Comparison of ENCODE assay signal across 17 mouse cellular contexts in genomic region chr4:47638876-47639494, GRCm38 (mm10).
DNase-seq lines count a peak whose midpoint lies in the region; ATAC-seq lines count a peak whose summit lies in the region.
"Had no signal": no experiment of that assay in that cellular context is flagged by ENCODE, and none has a peak within 500 bp of the region (broad histone marks: within the 10 kb centered on the region; RNA-seq: fewer than 3 reads in every experiment).

No protein-coding gene starts in this region.

- no peak overlapping the region for H3K27ac ChIP-seq in lung, embryonic 16.5 days (ENCODE audit: low read length)
- no peak overlapping the region for H3K27ac ChIP-seq in midbrain, embryonic 11.5 days (ENCODE audit: low read depth, low read length)
- H3K27ac ChIP-seq: embryonic facial prominence, embryonic 13.5 days; forebrain, embryonic 13.5 days; hindbrain, embryonic 15.5 days; macrophage had no signal

- no peak overlapping the region for H3K9ac ChIP-seq in lung, embryonic 16.5 days (ENCODE audit: low read length)
- no peak overlapping the region for H3K9ac ChIP-seq in midbrain, embryonic 11.5 days (ENCODE audit: low read length)
- H3K9ac ChIP-seq: embryonic facial prominence, embryonic 13.5 days; forebrain, embryonic 13.5 days; hindbrain, embryonic 15.5 days had no signal

- H3K4me1 ChIP-seq in lung, embryonic 16.5 days (replicated peaks; ENCODE audit: control insufficient read depth, insufficient read depth, low read length): no peaks in the 10 kb centered on the region
- no peaks in the 10 kb centered on the region for H3K4me1 ChIP-seq in midbrain, embryonic 11.5 days (ENCODE audit: control insufficient read depth, insufficient read depth, low read length)
- H3K4me1 ChIP-seq: forebrain, embryonic 13.5 days; hindbrain, embryonic 15.5 days had no signal

- no peak overlapping the region for H3K4me2 ChIP-seq in lung, embryonic 16.5 days (ENCODE audit: low read depth, low read length)
- H3K4me2 ChIP-seq in midbrain, embryonic 11.5 days: no peak overlapping the region
- H3K4me2 ChIP-seq: embryonic facial prominence, embryonic 13.5 days; forebrain, embryonic 13.5 days; hindbrain, embryonic 15.5 days had no signal

- no peaks in the 10 kb centered on the region for H3K27me3 ChIP-seq in lung, embryonic 16.5 days (ENCODE audit: control insufficient read depth, insufficient read depth, low read depth, low read length)
- H3K27me3 ChIP-seq in midbrain, embryonic 11.5 days (ENCODE audit: control insufficient read depth, insufficient read depth, low read length): no peaks in the 10 kb centered on the region
- H3K27me3 ChIP-seq: embryonic facial prominence, embryonic 13.5 days; forebrain, embryonic 13.5 days; hindbrain, embryonic 15.5 days had no signal

- no peaks in the 10 kb centered on the region for H3K36me3 ChIP-seq in lung, embryonic 16.5 days (ENCODE audit: control insufficient read depth, insufficient read depth, low read length)
- no peaks in the 10 kb centered on the region for H3K36me3 ChIP-seq in midbrain, embryonic 11.5 days (ENCODE audit: control insufficient read depth, insufficient read depth, low read length)
- H3K36me3 ChIP-seq: embryonic facial prominence, embryonic 13.5 days; hindbrain, embryonic 15.5 days had no signal

- H3K9me3 ChIP-seq in lung, embryonic 16.5 days (ENCODE audit: control insufficient read depth, low read length): no peaks in the 10 kb centered on the region
- no peaks in the 10 kb centered on the region for H3K9me3 ChIP-seq in midbrain, embryonic 11.5 days (ENCODE audit: control insufficient read depth, low read length)
- H3K9me3 ChIP-seq: embryonic facial prominence, embryonic 13.5 days; forebrain, embryonic 13.5 days; hindbrain, embryonic 15.5 days had no signal

- 60% methylated on average over 10 of the region's 10 CpGs for WGBS in lung, embryonic 16.5 days
- WGBS in midbrain, embryonic 11.5 days: 46% methylated on average over 10 of the region's 10 CpGs

- no peak for DNase-seq in lung, postnatal 36 days
- peak; percentile 35 for DNase-seq in heart, adult 8-10 months (ENCODE audit: low spot score)
- peak; percentile 54 for DNase-seq in heart, postnatal 4 days
- DNase-seq in midbrain, embryonic 11.5 days (ENCODE audit: low spot score, missing footprints): no peak
- DNase-seq in gastrocnemius, postnatal 25 days: no peak
- DNase-seq in urinary bladder, postnatal 36 days (ENCODE audit: low spot score in 2 of 2): no peak
- DNase-seq in ovary, postnatal 10 days (ENCODE audit: low spot score): no peak
- DNase-seq: adrenal gland, postnatal 36 days; cerebellum, postnatal 36 days; kidney, adult 9 months; liver; right cerebral cortex, postnatal 4 days had no signal

- H3K4me3 ChIP-seq in lung, embryonic 16.5 days (ENCODE audit: low read length): no peak overlapping the region
- H3K4me3 ChIP-seq in midbrain, embryonic 11.5 days (ENCODE audit: low read depth, low read length): no peak overlapping the region
- H3K4me3 ChIP-seq: embryonic facial prominence, embryonic 13.5 days; forebrain, embryonic 13.5 days; hindbrain, embryonic 15.5 days had no signal

- peak; percentile 47; the same call in 1 of the 2 replicates for ATAC-seq in lung, embryonic 16.5 days (ENCODE audit: low read depth)
- ATAC-seq in midbrain, embryonic 11.5 days (ENCODE audit: low FRiP score): peak; percentile 67; the same call in 1 of the 2 replicates
- ATAC-seq: forebrain, embryonic 13.5 days had no signal

Comparison
In these comparisons a context has a peak if more than half of its experiments do, and no peak if none do; other contexts are left out.
1. DNase-seq: peak in heart, adult 8-10 months (single experiment) and heart, postnatal 4 days (single experiment); none in lung, postnatal 36 days (single experiment), midbrain, embryonic 11.5 days (single experiment), gastrocnemius, postnatal 25 days (single experiment), urinary bladder, postnatal 36 days (0 of 2) and ovary, postnatal 10 days (single experiment).